Mouse (Mus musculus) cerebellum, adult 2 months (tissue): Measurements from ENCODE around the gene Serpinf2. TPM values are rescaled to one million over a fixed set of nuclear protein-coding genes. Genes with fewer than 3 reads are reported as not detected.
"Not testable (repeated sequence)": the region's sequence is repeated elsewhere in the genome, so short reads cannot be mapped to it uniquely, and the experiment has no call there.

Source experiments
- DNase-seq, 2 experiments: peaks; one replicate each; pipeline ENCODE4 v3.0.0; 2021
- H3K27ac ChIP-seq: fragments of 200-500 bp; 2 replicates; pipeline ENCODE4 v1.5.1; 2012; ENCODE audit warnings: low read length, control low read depth, inconsistent platforms; ENCODE audit not compliant: insufficient read depth
- H3K27me3 ChIP-seq: fragments of 200-500 bp; 2 replicates; pipeline ENCODE4 v1.6.1; 2012; ENCODE audit warnings: inconsistent platforms, mild to moderate bottlenecking, low read length, moderate library complexity; ENCODE audit not compliant: control insufficient read depth, insufficient read depth
- H3K4me1 ChIP-seq: fragments of 200-500 bp; 2 replicates; pipeline ENCODE4 v1.6.1; 2011; ENCODE audit warnings: low read length; ENCODE audit not compliant: control insufficient read depth, insufficient read depth
- H3K4me3 ChIP-seq: fragments of 200-500 bp; replicated peaks from 2 replicates; pipeline ENCODE3; 2011; ENCODE audit warnings: mild to moderate bottlenecking, low read depth, low read length, control low read depth; ENCODE audit not compliant: insufficient read depth
- CTCF ChIP-seq: fragments of 200-500 bp; IDR thresholded peaks from 2 replicates; pipeline ENCODE4 v1.5.1; 2011; ENCODE audit warnings: low read depth, mild to moderate bottlenecking, control low read depth, low read length, moderate library complexity, borderline replicate concordance; ENCODE audit not compliant: insufficient read depth
- POLR2A ChIP-seq: fragments of 200-500 bp; IDR thresholded peaks from 2 replicates; pipeline ENCODE4 v1.6.1; 2011; ENCODE audit warnings: low read length, control low read depth, borderline replicate concordance; ENCODE audit not compliant: insufficient read depth
- WGBS: fragments of 180-500 bp; shearing (Covaris S2); methylation state at CpG from one replicate; pipeline ENCODE4 v1.1.7; 2018; 5-methylcytosine and 5-hydroxymethylcytosine counted together
- polyA plus RNA-seq: library from polyadenylated mRNA; depleted of rRNA; stranded (reverse); fragments of >200 nt; gene quantifications from 2 replicates; pipeline ENCODE4 v1.2.3, GENCODE M21; 2012; rRNA removed

Serpinf2 gene
- polyA plus RNA-seq, 1 experiment: 0.15 TPM

DNA sequence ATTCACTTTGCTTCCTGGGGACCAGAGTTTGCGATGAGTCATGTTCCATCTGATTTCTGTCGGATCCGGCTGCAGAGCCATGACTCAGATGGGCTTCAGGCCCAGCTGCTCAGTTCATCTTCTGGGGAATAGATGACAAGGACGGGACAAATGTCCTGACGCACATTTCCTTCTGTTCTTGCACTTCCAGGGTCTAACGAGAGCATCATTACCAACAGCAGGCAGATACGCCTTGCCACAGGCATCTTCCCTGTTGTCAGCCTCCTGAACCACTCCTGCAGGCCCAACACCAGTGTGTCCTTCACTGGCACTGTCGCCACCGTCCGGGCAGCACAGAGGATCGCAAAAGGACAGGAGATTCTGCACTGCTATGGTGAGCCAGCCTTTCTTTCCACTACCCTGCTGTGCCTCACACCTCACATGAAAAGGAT, 40.0 kb downstream of the Serpinf2 start:
- DNase-seq: peak; percentile 58 to 77
- peaks cover 10% of the 10 kb centered on the region for H3K4me1 ChIP-seq
- H3K27me3 ChIP-seq: no peaks in the 10 kb centered on the region
- H3K4me3 ChIP-seq: no peak overlapping the region
- peak overlapping the region; percentile 4; the same call in 1 of the 2 replicates for H3K27ac ChIP-seq
- WGBS: 27% methylated on average over 11 of the region's 11 CpGs
- TF ChIP-seq POLR2A (no peak), CTCF (peak; percentile 24; the same call in 1 of the 2 replicates)

DNA sequence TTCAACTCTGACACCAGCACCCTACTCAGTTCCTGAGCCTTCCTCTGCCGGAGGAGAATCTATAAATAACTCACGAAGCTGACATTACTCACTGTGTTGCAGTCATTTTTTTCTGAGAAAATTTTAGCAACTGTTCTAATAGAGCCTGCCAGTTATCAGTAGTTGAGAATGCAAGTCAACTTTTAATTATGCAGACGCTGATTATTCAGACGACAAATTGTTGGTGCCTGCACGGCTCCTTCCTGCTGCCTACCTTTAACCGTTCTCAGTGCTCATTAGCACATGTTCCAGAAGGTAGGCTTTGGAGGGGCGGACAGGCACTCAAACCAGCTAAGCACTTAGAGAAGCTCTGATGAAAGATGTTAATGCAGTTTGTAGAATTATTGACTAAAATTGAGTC, 41.9 kb downstream of the Serpinf2 start:
- no peak for DNase-seq
- no peak overlapping the region for H3K27ac ChIP-seq
- H3K4me3 ChIP-seq: no peak overlapping the region
- peaks cover 9% of the 10 kb centered on the region for H3K4me1 ChIP-seq
- H3K27me3 ChIP-seq: no peaks in the 10 kb centered on the region
- WGBS: 81% methylated on average over 7 of the region's 7 CpGs
- TF ChIP-seq POLR2A (no peak), CTCF (no peak)

GRCm38 (mm10) chr11:75395611-75396010, 43.8 kb downstream of the Serpinf2 start:
- no peaks in the 10 kb centered on the region for H3K27me3 ChIP-seq
- WGBS: 86% methylated on average over 1 of the region's 1 CpGs
- no peak for TF ChIP-seq CTCF
- no peak for TF ChIP-seq POLR2A
- peaks cover 9% of the 10 kb centered on the region for H3K4me1 ChIP-seq
- DNase-seq: no peak
- no peak overlapping the region for H3K4me3 ChIP-seq
- H3K27ac ChIP-seq: no peak overlapping the region

DNA sequence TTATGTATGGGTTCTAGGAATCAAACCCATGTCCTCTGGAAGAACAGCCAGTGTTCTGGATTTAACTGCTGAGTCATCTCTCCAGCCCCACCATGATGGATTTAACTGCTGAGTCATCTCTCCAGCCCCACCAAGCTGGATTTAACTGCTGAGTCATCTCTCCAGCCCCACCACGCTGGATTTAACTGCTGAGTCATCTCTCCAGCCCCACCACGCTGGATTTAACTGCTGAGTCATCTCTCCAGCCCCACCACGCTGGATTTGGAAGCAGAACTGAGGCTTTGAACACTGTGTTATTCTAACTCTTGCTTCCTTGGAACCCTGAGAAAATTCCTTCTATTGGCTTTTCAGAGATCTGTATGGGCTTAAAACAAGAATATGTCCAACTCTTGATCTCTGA, 55.9 kb downstream of the Serpinf2 start:
- H3K27ac ChIP-seq, DNase-seq, H3K4me1 ChIP-seq, H3K27me3 ChIP-seq, H3K4me3 ChIP-seq: not testable (repeated sequence)
- WGBS: 49% methylated on average over 3 of the region's 3 CpGs

Other genes with a start within 250 kb of the Serpinf2 start
- gene Dph1, start 248.3 kb downstream of the Serpinf2 start, polyA plus RNA-seq: 18.6 and 19.3 TPM in 2 replicates
- 23.9 and 28.6 TPM in 2 replicates for gene Rtn4rl1, start 245.8 kb downstream of the Serpinf2 start, polyA plus RNA-seq
- gene Rpa1, start 91.3 kb downstream of the Serpinf2 start, polyA plus RNA-seq: 59.3 and 64.2 TPM in 2 replicates
- gene Smyd4, start 91.2 kb downstream of the Serpinf2 start, polyA plus RNA-seq: 9.1 and 9.2 TPM in 2 replicates
- gene Serpinf1, start 16.9 kb downstream of the Serpinf2 start, polyA plus RNA-seq: 27.5 and 32.9 TPM in 2 replicates
- 15.1 and 15.3 TPM in 2 replicates for gene Wdr81, start 15.1 kb upstream of the Serpinf2 start, polyA plus RNA-seq
- 0.56 and 0.70 TPM in 2 replicates for gene Tlcd2, start 22.1 kb upstream of the Serpinf2 start, polyA plus RNA-seq
- gene Prpf8, start 47.2 kb upstream of the Serpinf2 start, polyA plus RNA-seq: 110 and 123 TPM in 2 replicates
- gene Rilp, start 70.5 kb upstream of the Serpinf2 start, polyA plus RNA-seq: 5.4 and 5.7 TPM in 2 replicates
- 3.3 and 3.4 TPM in 2 replicates for gene Scarf1, start 73.9 kb upstream of the Serpinf2 start, polyA plus RNA-seq
- gene Slc43a2, start 92.1 kb upstream of the Serpinf2 start, polyA plus RNA-seq: 57.4 and 67.1 TPM in 2 replicates
- 295 and 319 TPM in 2 replicates for gene Pitpna, start 148.5 kb upstream of the Serpinf2 start, polyA plus RNA-seq
- gene Inpp5k, start 191.4 kb upstream of the Serpinf2 start, polyA plus RNA-seq: 81.3 and 87.4 TPM in 2 replicates
- 26.9 and 28.5 TPM in 2 replicates for gene Myo1c, start 210.9 kb upstream of the Serpinf2 start, polyA plus RNA-seq
- gene Crk, start 239.7 kb upstream of the Serpinf2 start, polyA plus RNA-seq: 80.6 and 83.1 TPM in 2 replicates